Mouse (Mus musculus): ENCODE results near the gene Fam71f1. TPM values are rescaled to one million over a fixed set of nuclear protein-coding genes. Genes with fewer than 3 reads are reported as not detected.

Fam71f1 gene
- polyA plus RNA-seq, 1 experiment, result not detected

DNA sequence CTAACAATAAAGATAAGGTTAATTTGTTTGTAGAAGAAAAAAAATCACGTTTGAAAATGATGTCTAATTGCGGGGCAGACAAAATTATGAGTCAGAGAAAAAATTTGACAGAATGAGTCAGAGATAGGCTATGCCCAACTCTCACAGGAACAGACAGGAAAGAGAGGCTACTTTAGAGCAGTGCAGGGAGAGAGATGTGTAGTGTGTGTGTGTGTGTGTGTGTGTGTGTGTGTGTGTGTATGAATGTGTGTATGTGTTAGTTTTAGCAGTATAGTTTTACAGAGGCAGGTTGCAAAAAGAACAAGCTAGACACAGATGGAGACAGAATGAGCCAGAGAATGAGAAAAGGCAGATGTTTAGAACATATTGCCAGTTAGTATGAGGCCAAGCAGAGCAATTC lies 19.8 kb upstream of the Fam71f1 start:
- no peak for DNase-seq (ENCODE audit: low read depth)
- no peak for TF ChIP-seq CTCF (IDR thresholded peaks at IDR 0.05; ENCODE audit: borderline replicate concordance, extremely low read depth, insufficient read depth, insufficient read length)
- TF ChIP-seq POLR2A (IDR thresholded peaks at IDR 0.05; ENCODE audit: borderline replicate concordance, extremely low read depth, insufficient read depth, insufficient read length, poor library complexity, severe bottlenecking), result no peak

DNA sequence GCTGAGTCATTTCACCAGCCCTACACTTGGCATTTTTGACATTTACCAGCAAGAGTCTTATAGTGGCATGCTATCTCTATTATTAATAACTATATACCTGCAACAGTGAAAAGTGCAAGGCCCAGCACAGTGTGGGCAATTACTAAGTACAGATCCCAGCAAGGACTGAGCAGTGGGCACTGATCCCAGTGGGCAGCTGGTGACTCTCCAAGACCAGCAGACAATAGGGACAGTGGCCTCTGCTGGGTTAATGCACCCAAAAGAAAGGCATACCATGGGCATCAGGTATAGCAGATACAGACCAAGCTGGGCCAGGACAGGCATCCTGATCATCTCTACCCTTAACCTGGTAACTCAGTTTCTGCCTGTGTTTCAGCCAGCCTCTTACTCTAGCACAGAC lies 15.7 kb upstream of the Fam71f1 start:
- no peak for TF ChIP-seq POLR2A (IDR thresholded peaks at IDR 0.05; ENCODE audit: borderline replicate concordance, extremely low read depth, insufficient read depth, insufficient read length, poor library complexity, severe bottlenecking)
- TF ChIP-seq CTCF (IDR thresholded peaks at IDR 0.05; ENCODE audit: borderline replicate concordance, extremely low read depth, insufficient read depth, insufficient read length), result no peak
- no peak for DNase-seq (ENCODE audit: low read depth)

- TF ChIP-seq CTCF (IDR thresholded peaks at IDR 0.05; ENCODE audit: borderline replicate concordance, extremely low read depth, insufficient read depth, insufficient read length), result peak; percentile 20; the same call in 1 of the 2 replicates
- TF ChIP-seq POLR2A (IDR thresholded peaks at IDR 0.05; ENCODE audit: borderline replicate concordance, extremely low read depth, insufficient read depth, insufficient read length, poor library complexity, severe bottlenecking), result no peak
- peak; percentile 9 for DNase-seq (ENCODE audit: low read depth)
Measured at GRCm38 (mm10) chr6:29303726-29304125, 15.2 kb upstream of the Fam71f1 start.

DNA sequence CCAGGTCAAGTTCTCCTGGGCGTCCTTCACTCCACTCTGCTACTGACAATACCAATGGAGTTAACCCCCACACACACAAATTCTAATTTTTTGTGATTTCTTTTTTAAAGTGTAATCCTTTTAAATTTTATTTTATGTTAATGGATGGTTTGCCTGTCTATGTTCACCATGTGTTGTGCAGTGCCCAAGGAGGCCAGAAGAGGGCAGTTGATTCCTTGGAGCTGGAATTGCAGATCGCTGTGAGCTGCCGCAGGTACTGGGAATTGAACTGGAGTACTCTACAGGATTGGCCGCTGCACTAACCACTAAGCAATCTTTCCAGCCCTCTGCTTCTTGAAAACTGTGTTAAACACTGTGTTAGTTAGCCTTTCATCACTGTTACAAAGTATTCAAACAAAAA lies 13.5 kb upstream of the Fam71f1 start:
- TF ChIP-seq CTCF (IDR thresholded peaks at IDR 0.05; ENCODE audit: borderline replicate concordance, extremely low read depth, insufficient read depth, insufficient read length), result no peak
- TF ChIP-seq POLR2A (IDR thresholded peaks at IDR 0.05; ENCODE audit: borderline replicate concordance, extremely low read depth, insufficient read depth, insufficient read length, poor library complexity, severe bottlenecking), result no peak
- DNase-seq (ENCODE audit: low read depth), result no peak

GRCm38 (mm10) chr6:29308846-29309605 lies 9.9 kb upstream of the Fam71f1 start:
- DNase-seq (ENCODE audit: low read depth), result no peak
- TF ChIP-seq CTCF (IDR thresholded peaks at IDR 0.05; ENCODE audit: borderline replicate concordance, extremely low read depth, insufficient read depth, insufficient read length), result no peak
- no peak for TF ChIP-seq POLR2A (IDR thresholded peaks at IDR 0.05; ENCODE audit: borderline replicate concordance, extremely low read depth, insufficient read depth, insufficient read length, poor library complexity, severe bottlenecking)

GRCm38 (mm10) chr6:29313690-29314202 lies 5.2 kb upstream of the Fam71f1 start:
- TF ChIP-seq CTCF (IDR thresholded peaks at IDR 0.05; ENCODE audit: borderline replicate concordance, extremely low read depth, insufficient read depth, insufficient read length) (no peak), POLR2A (IDR thresholded peaks at IDR 0.05; ENCODE audit: borderline replicate concordance, extremely low read depth, insufficient read depth, insufficient read length, poor library complexity, severe bottlenecking) (no peak)
- DNase-seq (ENCODE audit: low read depth), result no peak

- no peak for DNase-seq (ENCODE audit: low read depth)
- no peak for TF ChIP-seq POLR2A (IDR thresholded peaks at IDR 0.05; ENCODE audit: borderline replicate concordance, extremely low read depth, insufficient read depth, insufficient read length, poor library complexity, severe bottlenecking)
- no peak for TF ChIP-seq CTCF (IDR thresholded peaks at IDR 0.05; ENCODE audit: borderline replicate concordance, extremely low read depth, insufficient read depth, insufficient read length)
Measured at GRCm38 (mm10) chr6:29317286-29317685, 1.7 kb upstream of the Fam71f1 start.

GRCm38 (mm10) chr6:29317941-29318340 lies 999 bp upstream of the Fam71f1 start:
- no peak for TF ChIP-seq CTCF (IDR thresholded peaks at IDR 0.05; ENCODE audit: borderline replicate concordance, extremely low read depth, insufficient read depth, insufficient read length)
- no peak for TF ChIP-seq POLR2A (IDR thresholded peaks at IDR 0.05; ENCODE audit: borderline replicate concordance, extremely low read depth, insufficient read depth, insufficient read length, poor library complexity, severe bottlenecking)
- no peak for DNase-seq (ENCODE audit: low read depth)

DNA sequence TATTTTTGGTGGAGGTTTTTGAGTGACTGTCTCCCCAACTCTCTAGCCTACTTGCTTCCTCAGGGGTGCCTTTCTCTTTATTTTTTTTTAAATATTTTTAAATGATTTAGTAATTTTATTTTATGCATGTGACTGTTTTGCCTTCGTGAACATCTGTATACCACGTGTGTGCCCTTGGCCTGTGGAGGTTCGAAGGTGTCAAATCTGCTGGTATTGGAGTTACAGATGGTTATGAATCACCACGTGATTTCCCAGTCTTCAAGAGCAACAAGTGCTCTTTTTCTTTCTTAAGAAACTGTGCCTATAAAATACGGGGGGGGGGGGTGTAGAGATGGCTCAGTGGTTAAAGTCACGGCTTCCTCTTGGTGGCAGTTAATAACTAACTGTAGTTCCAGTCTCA lies 2.6 kb downstream of the Fam71f1 start:
- no peak for DNase-seq (ENCODE audit: low read depth)
- TF ChIP-seq POLR2A (IDR thresholded peaks at IDR 0.05; ENCODE audit: borderline replicate concordance, extremely low read depth, insufficient read depth, insufficient read length, poor library complexity, severe bottlenecking) (no peak), CTCF (IDR thresholded peaks at IDR 0.05; ENCODE audit: borderline replicate concordance, extremely low read depth, insufficient read depth, insufficient read length) (no peak)

DNA sequence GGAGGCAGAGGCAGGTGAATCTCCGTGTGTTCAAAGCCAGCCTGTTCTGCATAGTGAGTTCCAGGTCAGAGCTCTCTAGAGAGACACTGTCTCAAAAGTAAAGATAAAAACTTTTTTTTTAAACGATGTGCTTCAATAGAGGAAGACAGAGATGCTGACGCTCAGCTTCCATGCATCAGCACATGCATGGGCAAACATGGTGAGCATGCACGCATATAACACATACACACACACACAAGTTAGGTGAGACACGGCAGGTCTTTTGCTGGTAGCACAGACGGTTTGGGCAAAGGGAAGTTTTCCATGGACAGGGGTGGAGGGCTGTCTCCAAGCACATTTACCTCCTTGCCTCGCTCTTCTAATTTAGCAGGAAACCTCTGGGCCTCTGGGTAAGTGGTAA lies 3.2 kb downstream of the Fam71f1 start:
- TF ChIP-seq CTCF (IDR thresholded peaks at IDR 0.05; ENCODE audit: borderline replicate concordance, extremely low read depth, insufficient read depth, insufficient read length), result no peak
- TF ChIP-seq POLR2A (IDR thresholded peaks at IDR 0.05; ENCODE audit: borderline replicate concordance, extremely low read depth, insufficient read depth, insufficient read length, poor library complexity, severe bottlenecking), result no peak
- no peak for DNase-seq (ENCODE audit: low read depth)

DNA sequence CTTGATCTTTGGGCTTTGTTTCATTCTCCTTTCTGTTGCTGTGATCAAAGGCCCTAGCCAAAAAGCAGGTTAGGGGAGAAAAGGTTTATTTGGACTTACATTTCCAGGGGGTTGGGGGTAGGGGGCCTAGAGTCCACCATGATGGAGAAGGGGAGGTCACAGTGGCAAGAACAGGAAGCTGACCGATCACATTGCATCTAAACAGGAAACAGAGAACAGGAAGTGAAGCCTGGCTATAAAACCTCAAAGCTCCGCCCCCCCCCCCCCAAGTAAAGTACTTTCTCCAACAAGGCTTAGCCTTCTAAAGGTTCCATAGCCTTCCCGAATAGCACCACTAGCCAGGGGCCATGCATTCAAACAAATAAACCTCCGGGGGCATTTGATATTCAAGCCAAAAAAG lies 3.8 kb downstream of the Fam71f1 start:
- TF ChIP-seq CTCF (IDR thresholded peaks at IDR 0.05; ENCODE audit: borderline replicate concordance, extremely low read depth, insufficient read depth, insufficient read length) (no peak), POLR2A (IDR thresholded peaks at IDR 0.05; ENCODE audit: borderline replicate concordance, extremely low read depth, insufficient read depth, insufficient read length, poor library complexity, severe bottlenecking) (no peak)
- DNase-seq (ENCODE audit: low read depth), result no peak

DNA sequence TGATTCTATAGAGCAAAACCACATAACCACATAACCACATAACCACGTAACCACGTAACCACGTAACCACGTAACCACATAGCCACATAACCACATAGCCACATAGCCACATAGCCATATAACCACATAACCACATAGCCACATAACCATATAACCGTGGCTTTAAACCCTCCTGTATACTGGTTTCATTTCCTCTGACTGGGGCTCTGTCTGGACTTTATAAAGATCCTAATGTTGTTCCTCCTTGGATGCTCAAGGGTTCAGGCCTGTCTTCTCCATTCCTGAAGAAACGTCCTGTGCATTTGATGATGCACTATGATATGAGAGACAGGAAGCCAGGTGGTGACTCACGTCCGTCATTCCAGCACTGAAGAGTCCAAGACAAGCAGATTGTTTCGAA lies 8.0 kb downstream of the Fam71f1 start:
- DNase-seq (ENCODE audit: low read depth), result no peak
- TF ChIP-seq CTCF (IDR thresholded peaks at IDR 0.05; ENCODE audit: borderline replicate concordance, extremely low read depth, insufficient read depth, insufficient read length) (no peak), POLR2A (IDR thresholded peaks at IDR 0.05; ENCODE audit: borderline replicate concordance, extremely low read depth, insufficient read depth, insufficient read length, poor library complexity, severe bottlenecking) (no peak)
